ENCODE assay signal across 14 mouse cellular contexts in genomic region chr1:36947448-36947847, GRCm38 (mm10).
"Had no signal": no experiment of that assay in that cellular context is flagged by ENCODE, and none has a peak within 500 bp of the region (broad histone marks: within the 10 kb centered on the region; RNA-seq: fewer than 3 reads in every experiment).

No protein-coding gene starts in this region.

- H3K4me1 ChIP-seq: limb, embryonic 10.5 days; midbrain, embryonic 12.5 days had no signal

- H3K27ac ChIP-seq: kidney, postnatal 0 days; layer of hippocampus, adult 2 months; limb, embryonic 10.5 days; liver, embryonic 12.5 days; midbrain, embryonic 12.5 days had no signal

- H3K9ac ChIP-seq: liver, embryonic 12.5 days; midbrain, embryonic 12.5 days had no signal

- H3K9me3 ChIP-seq: limb, embryonic 10.5 days; liver, embryonic 12.5 days; midbrain, embryonic 12.5 days had no signal

- ATAC-seq: liver, embryonic 12.5 days; lung, postnatal 0 days; midbrain, embryonic 16.5 days had no signal

- H3K36me3 ChIP-seq: limb, embryonic 10.5 days; liver, embryonic 12.5 days; midbrain, embryonic 12.5 days had no signal

- DNase-seq: kidney, adult 11 months; kidney, adult 9 months; kidney, postnatal 4 days; lung, postnatal 36 days; right cerebral cortex, adult 18-20 months; thymus, adult 18-20 months; thymus, postnatal 25 days had no signal

- H3K27me3 ChIP-seq: liver, embryonic 12.5 days; midbrain, embryonic 12.5 days had no signal

- H3K4me3 ChIP-seq: layer of hippocampus, adult 2 months; limb, embryonic 10.5 days; liver, embryonic 12.5 days; midbrain, embryonic 12.5 days had no signal
